ENCODE assay signal across 34 mouse cellular contexts in the genomic region with DNA sequence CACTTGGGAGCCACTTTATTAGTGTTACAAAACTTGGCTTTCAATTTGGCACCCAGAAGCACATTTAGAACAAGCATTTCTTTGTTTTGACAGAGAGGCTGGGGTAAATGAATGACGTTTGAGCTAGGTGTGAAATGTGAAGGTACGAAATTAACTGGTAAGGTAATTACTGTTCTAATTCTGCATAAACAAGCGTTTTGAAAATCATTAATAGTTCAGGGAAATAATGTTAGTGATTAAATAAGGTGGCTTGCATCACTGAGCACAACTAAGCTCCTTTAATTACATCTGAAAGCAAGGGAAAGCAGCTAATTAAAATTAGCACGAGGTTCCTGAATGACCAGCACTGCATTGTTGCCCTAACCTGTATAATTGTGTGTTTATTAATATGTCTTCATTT.
A peak's percentile ranks its signal among the peaks of the same experiment; 100 is the strongest.
DNase-seq lines count a peak whose midpoint lies in the region; ATAC-seq and TF ChIP-seq lines count a peak whose summit lies in the region.
"Had no signal": no experiment of that assay in that cellular context is flagged by ENCODE, and none has a peak within 500 bp of the region (broad histone marks: within the 10 kb centered on the region; RNA-seq: fewer than 3 reads in every experiment).

No protein-coding gene starts in this region.

- no peak overlapping the region for H3K4me2 ChIP-seq in kidney, embryonic 15.5 days
- no peak overlapping the region for H3K4me2 ChIP-seq in neural tube, embryonic 14.5 days (ENCODE audit: low read depth, low read length)
- no peak overlapping the region for H3K4me2 ChIP-seq in forebrain, embryonic 15.5 days (replicated peaks)
- no peak overlapping the region for H3K4me2 ChIP-seq in lung, postnatal 0 days (replicated peaks; ENCODE audit: low read depth, low read length)
- H3K4me2 ChIP-seq: embryonic facial prominence, embryonic 15.5 days; heart, embryonic 15.5 days; hindbrain, embryonic 12.5 days; intestine, embryonic 15.5 days; midbrain, embryonic 11.5 days; neural tube, embryonic 13.5 days had no signal

- no peak for DNase-seq in kidney, adult 18-20 months
- no peak for DNase-seq in neural tube, embryonic 10.5 days (ENCODE audit: extremely low spot score, low spot score)
- no peak for DNase-seq in lung, postnatal 0 days (ENCODE audit: low spot score)
- DNase-seq in heart, postnatal 10 days: no peak
- DNase-seq: adrenal gland, adult 2 months; B cell, adult 2 months; cerebellum, adult 8-10 months; cerebellum, postnatal 25 days; gastrocnemius, postnatal 14 days; heart, adult 11 months; heart, postnatal 36 days; layer of hippocampus, postnatal 36 days; left cerebral cortex, postnatal 4 days; liver; lung, adult 2 months; lung, postnatal 14 days; retina, postnatal 1 day; right cerebral cortex, postnatal 14 days; thymus, postnatal 4 days had no signal

- peak; percentile 74 for ATAC-seq in kidney, embryonic 15.5 days (replicated peaks; ENCODE audit: low FRiP score)
- peak; percentile 54; the same call in 1 of the 2 replicates for ATAC-seq in neural tube, embryonic 14.5 days (ENCODE audit: low read depth)
- ATAC-seq in forebrain, embryonic 15.5 days (replicated peaks): 0 out of 2 replicates have a peak, but pooled peaks have one; percentile 23
- no peak for ATAC-seq in lung, postnatal 0 days
- ATAC-seq: activated CD4-positive, CD25-positive, alpha-beta regulatory T cell, adult 4 months; hindbrain, postnatal 0 days; intestine, embryonic 15.5 days had no signal

- H3K27ac ChIP-seq in kidney, embryonic 15.5 days: no peak overlapping the region
- no peak overlapping the region for H3K27ac ChIP-seq in neural tube, embryonic 14.5 days (ENCODE audit: low read depth, low read length)
- no peak overlapping the region for H3K27ac ChIP-seq in forebrain, embryonic 15.5 days (replicated peaks)
- H3K27ac ChIP-seq in lung, postnatal 0 days (ENCODE audit: low read length): no peak overlapping the region
- H3K27ac ChIP-seq: embryonic facial prominence, embryonic 10.5 days; embryonic facial prominence, embryonic 15.5 days; heart, embryonic 10.5 days; heart, embryonic 15.5 days; hindbrain, embryonic 12.5 days; hindbrain, postnatal 0 days; intestine, embryonic 15.5 days; liver, embryonic 14.5 days; neural tube, embryonic 13.5 days had no signal

- no peak overlapping the region for H3K9ac ChIP-seq in kidney, embryonic 15.5 days
- H3K9ac ChIP-seq in neural tube, embryonic 14.5 days (replicated peaks; ENCODE audit: low read depth, low read length): no peak overlapping the region
- no peak overlapping the region for H3K9ac ChIP-seq in forebrain, embryonic 15.5 days (replicated peaks)
- no peak overlapping the region for H3K9ac ChIP-seq in lung, postnatal 0 days (replicated peaks; ENCODE audit: low read depth)
- H3K9ac ChIP-seq: embryonic facial prominence, embryonic 15.5 days; heart, embryonic 15.5 days; hindbrain, embryonic 12.5 days; intestine, embryonic 15.5 days; liver, embryonic 14.5 days; neural tube, embryonic 13.5 days had no signal

- TF ChIP-seq CTCF in lung, postnatal 0 days (IDR thresholded peaks at IDR 0.05): no peak

- WGBS in kidney, embryonic 15.5 days: 49% methylated on average over 4 of the region's 4 CpGs
- WGBS in neural tube, embryonic 14.5 days: 54% methylated on average over 4 of the region's 4 CpGs
- WGBS in forebrain, embryonic 15.5 days: 10% methylated on average over 4 of the region's 4 CpGs
- 58% methylated on average over 4 of the region's 4 CpGs for WGBS in lung, postnatal 0 days

- no peak for TF ChIP-seq EP300 in lung, postnatal 0 days (IDR thresholded peaks at IDR 0.05)

- H3K4me1 ChIP-seq in kidney, embryonic 15.5 days: no peaks in the 10 kb centered on the region
- no peaks in the 10 kb centered on the region for H3K4me1 ChIP-seq in neural tube, embryonic 14.5 days (ENCODE audit: control insufficient read depth, insufficient read depth, low read length)
- peaks cover 4% of the 10 kb centered on the region; the same call in 1 of the 2 replicates for H3K4me1 ChIP-seq in forebrain, embryonic 15.5 days
- no peaks in the 10 kb centered on the region for H3K4me1 ChIP-seq in lung, postnatal 0 days (ENCODE audit: insufficient read depth, low read depth, low read length)
- H3K4me1 ChIP-seq: embryonic facial prominence, embryonic 10.5 days; embryonic facial prominence, embryonic 15.5 days; heart, embryonic 10.5 days; heart, embryonic 15.5 days; hindbrain, embryonic 12.5 days; intestine, embryonic 15.5 days; neural tube, embryonic 13.5 days had no signal

- H3K4me3 ChIP-seq in kidney, embryonic 15.5 days (replicated peaks): no peak overlapping the region
- H3K4me3 ChIP-seq in neural tube, embryonic 14.5 days (ENCODE audit: low read depth, low read length): no peak overlapping the region
- no peak overlapping the region for H3K4me3 ChIP-seq in forebrain, embryonic 15.5 days
- H3K4me3 ChIP-seq in lung, postnatal 0 days (ENCODE audit: low read depth, low read length): no peak overlapping the region
- H3K4me3 ChIP-seq: embryonic facial prominence, embryonic 10.5 days; embryonic facial prominence, embryonic 15.5 days; heart, embryonic 10.5 days; heart, embryonic 15.5 days; hindbrain, embryonic 12.5 days; intestine, embryonic 15.5 days; myocyte; neural tube, embryonic 13.5 days had no signal

- no peaks in the 10 kb centered on the region for H3K27me3 ChIP-seq in kidney, embryonic 15.5 days
- H3K27me3 ChIP-seq in neural tube, embryonic 14.5 days (ENCODE audit: control insufficient read depth, insufficient read depth, low read length): no peaks in the 10 kb centered on the region
- H3K27me3 ChIP-seq in forebrain, embryonic 15.5 days: no peaks in the 10 kb centered on the region
- H3K27me3 ChIP-seq in lung, postnatal 0 days (replicated peaks; ENCODE audit: insufficient read depth, low read length): no peaks in the 10 kb centered on the region
- H3K27me3 ChIP-seq: embryonic facial prominence, embryonic 15.5 days; heart, embryonic 15.5 days; hindbrain, embryonic 12.5 days; intestine, embryonic 15.5 days; neural tube, embryonic 13.5 days had no signal

- H3K36me3 ChIP-seq in kidney, embryonic 15.5 days: no peaks in the 10 kb centered on the region
- H3K36me3 ChIP-seq in neural tube, embryonic 14.5 days (ENCODE audit: control insufficient read depth, insufficient read depth, low read length): no peaks in the 10 kb centered on the region
- no peaks in the 10 kb centered on the region for H3K36me3 ChIP-seq in forebrain, embryonic 15.5 days
- no peaks in the 10 kb centered on the region for H3K36me3 ChIP-seq in lung, postnatal 0 days (ENCODE audit: insufficient read depth, low read length)
- H3K36me3 ChIP-seq: embryonic facial prominence, embryonic 10.5 days; embryonic facial prominence, embryonic 15.5 days; heart, embryonic 10.5 days; heart, embryonic 15.5 days; hindbrain, embryonic 12.5 days; intestine, embryonic 15.5 days; neural tube, embryonic 13.5 days had no signal

- no peaks in the 10 kb centered on the region for H3K9me3 ChIP-seq in kidney, embryonic 15.5 days (replicated peaks)
- H3K9me3 ChIP-seq in neural tube, embryonic 14.5 days (ENCODE audit: control insufficient read depth, low read length): no peaks in the 10 kb centered on the region
- H3K9me3 ChIP-seq in forebrain, embryonic 15.5 days: no peaks in the 10 kb centered on the region
- no peaks in the 10 kb centered on the region for H3K9me3 ChIP-seq in lung, postnatal 0 days (ENCODE audit: low read length)
- H3K9me3 ChIP-seq: embryonic facial prominence, embryonic 10.5 days; embryonic facial prominence, embryonic 15.5 days; heart, embryonic 10.5 days; heart, embryonic 15.5 days; hindbrain, embryonic 12.5 days; intestine, embryonic 15.5 days; neural tube, embryonic 13.5 days had no signal

- intact Hi-C loops in heart, postnatal 10 days (cut with DNase I): no loop called here
